Mouse (Mus musculus): ENCODE data around the gene Tprg.

GRCm38 (mm10) chr16:25254646-25255045, 32.0 kb upstream of the Tprg start:
- TF ChIP-seq CTCF (IDR thresholded peaks at IDR 0.05), result no peak
- TF ChIP-seq POLR2A (IDR thresholded peaks at IDR 0.05; ENCODE audit: insufficient read depth, low read depth, low read length), result no peak
- TF ChIP-seq EP300 (IDR thresholded peaks at IDR 0.05; ENCODE audit: insufficient read depth, low read depth, low read length), result no peak
